Mouse (Mus musculus): ENCODE results near the gene Lmo3. TPM values are rescaled to one million over a fixed set of nuclear protein-coding genes. Genes with fewer than 3 reads are reported as not detected.

Lmo3 gene
- total and polyA plus RNA-seq, 3 experiments: not detected

GRCm38 (mm10) chr6:138595991-138596698, 14.4 kb upstream of the Lmo3 start:
- H3K9ac ChIP-seq (ENCODE audit: insufficient read depth, low read depth): no peak overlapping the region
- in situ Hi-C loops (cut with MboI; ENCODE audit: low pct_ligation_motif_present, low pct_unique_long_range_greater_than_20kb, low sequenced_read_pairs): no loop called here
- H3K4me3 ChIP-seq (replicated peaks in 1 of 3; ENCODE audit: low read depth in 2 of 3, low read length in 2 of 3, poor library complexity in 1 of 3): no peak overlapping the region
- no peaks in the 10 kb centered on the region for H3K79me2 ChIP-seq (replicated peaks; ENCODE audit: control insufficient read depth, extremely low read depth, insufficient read depth, poor library complexity, severe bottlenecking)
- no peak overlapping the region for H3K27ac ChIP-seq (ENCODE audit: insufficient read depth, low read depth)
- TF ChIP-seq HCFC1 (IDR thresholded peaks at IDR 0.05; ENCODE audit: low read depth, low read length): no peak
- no peak for TF ChIP-seq EP300 (IDR thresholded peaks at IDR 0.05; ENCODE audit: low read length)
- no peak for TF ChIP-seq SMC3 (IDR thresholded peaks at IDR 0.05; ENCODE audit: low read depth, low read length)
- no peak for TF ChIP-seq JUN (IDR thresholded peaks at IDR 0.05; ENCODE audit: insufficient read depth, low read depth, low read length)
- no peak for TF ChIP-seq USF1 (IDR thresholded peaks at IDR 0.05; ENCODE audit: low read depth, low read length)
- no peak for TF ChIP-seq MEF2A (IDR thresholded peaks at IDR 0.05; ENCODE audit: borderline replicate concordance, low read depth, low read length)
- no peak for TF ChIP-seq ZC3H11A (IDR thresholded peaks at IDR 0.05; ENCODE audit: low read depth, low read length)
- no peak for TF ChIP-seq ZMIZ1 (IDR thresholded peaks at IDR 0.05; ENCODE audit: low read depth, low read length)
- TF ChIP-seq CHD2 (IDR thresholded peaks at IDR 0.05; ENCODE audit: low read length): no peak
- TF ChIP-seq USF2 (conservative IDR thresholded peaks at IDR 0.05; ENCODE audit: low read depth, low read length): no peak
- no peak for TF ChIP-seq RCOR1 (conservative IDR thresholded peaks at IDR 0.05; ENCODE audit: low read depth, low read length)
- no peak for TF ChIP-seq RAD21 (IDR thresholded peaks at IDR 0.05; ENCODE audit: low read depth, low read length)
- no peak for TF ChIP-seq TBP (conservative IDR thresholded peaks at IDR 0.05; ENCODE audit: low read depth, low read length)
- no peak for TF ChIP-seq NELFE (IDR thresholded peaks at IDR 0.05; ENCODE audit: low read depth, low read length)
- TF ChIP-seq ELF1 (IDR thresholded peaks at IDR 0.05; ENCODE audit: low read depth, low read length): no peak
- TF ChIP-seq SIN3A (IDR thresholded peaks at IDR 0.05; ENCODE audit: low read length): no peak
- dilution Hi-C loops (cut with MboI; ENCODE audit: extremely low pct_ligation_motif_present, extremely low pct_unique_long_range_greater_than_20kb, low sequenced_read_pairs): no loop called here
- H3K4me1 ChIP-seq (ENCODE audit: control insufficient read depth in 1 of 2, insufficient read depth in 2 of 2): no peaks in the 10 kb centered on the region
- H3K9me3 ChIP-seq (replicated peaks; ENCODE audit: low read length): peaks cover 39% of the 10 kb centered on the region
- H3K27me3 ChIP-seq (replicated peaks): no peaks in the 10 kb centered on the region
- H3K36me3 ChIP-seq (replicated peaks in 1 of 2; ENCODE audit: control insufficient read depth in 1 of 2, insufficient read depth in 1 of 2, low read length in 1 of 2): no peaks in the 10 kb centered on the region
- no peak for DNase-seq (ENCODE audit: extremely low read depth)
- H3K4me2 ChIP-seq (ENCODE audit: insufficient read depth, low read depth, poor library complexity, severe bottlenecking): no peak overlapping the region

- no peak overlapping the region for H3K4me3 ChIP-seq (replicated peaks in 1 of 3; ENCODE audit: low read depth in 2 of 3, low read length in 2 of 3, poor library complexity in 1 of 3)
- dilution Hi-C loops (cut with MboI; ENCODE audit: extremely low pct_ligation_motif_present, extremely low pct_unique_long_range_greater_than_20kb, low sequenced_read_pairs): no loop called here
These were observed 1.5 kb upstream of the Lmo3 start for GRCm38 (mm10) chr6:138583314-138583713.

More at GRCm38 (mm10) chr6:138583314-138583713, 1.5 kb upstream of the Lmo3 start:
- H3K27me3 ChIP-seq (replicated peaks): no peaks in the 10 kb centered on the region
- in situ Hi-C loops (cut with MboI; ENCODE audit: low pct_ligation_motif_present, low pct_unique_long_range_greater_than_20kb, low sequenced_read_pairs): no loop called here
- H3K4me2 ChIP-seq (ENCODE audit: insufficient read depth, low read depth, poor library complexity, severe bottlenecking): no peak overlapping the region
- DNase-seq (ENCODE audit: extremely low read depth): no peak
- no peaks in the 10 kb centered on the region for H3K4me1 ChIP-seq (ENCODE audit: control insufficient read depth in 1 of 2, insufficient read depth in 2 of 2)
- TF ChIP-seq USF1 (IDR thresholded peaks at IDR 0.05; ENCODE audit: low read depth, low read length) (no peak), TBP (conservative IDR thresholded peaks at IDR 0.05; ENCODE audit: low read depth, low read length) (no peak), ETS1 (conservative IDR thresholded peaks at IDR 0.05; ENCODE audit: low read depth, low read length) (no peak), CTCF (conservative IDR thresholded peaks at IDR 0.05 in 1 of 2, IDR thresholded peaks at IDR 0.05 in 1 of 2; ENCODE audit: low read depth in 2 of 2, low read length in 2 of 2) (no peak), ELF1 (IDR thresholded peaks at IDR 0.05; ENCODE audit: low read depth, low read length) (no peak), SIN3A (IDR thresholded peaks at IDR 0.05; ENCODE audit: low read length) (no peak), TCF12 (IDR thresholded peaks at IDR 0.05; ENCODE audit: low read depth, low read length) (no peak), ZNF384 (IDR thresholded peaks at IDR 0.05; ENCODE audit: low read depth, low read length) (no peak), POLR2AphosphoS2 (IDR thresholded peaks at IDR 0.05; ENCODE audit: low read depth, low read length) (no peak), JUND (conservative IDR thresholded peaks at IDR 0.05; ENCODE audit: low read depth, low read length) (no peak), E2F4 (IDR thresholded peaks at IDR 0.05; ENCODE audit: insufficient replicate concordance, low read depth, low read length) (no peak), CHD2 (IDR thresholded peaks at IDR 0.05; ENCODE audit: low read length) (no peak), MAZ (IDR thresholded peaks at IDR 0.05; ENCODE audit: low read depth, low read length) (no peak), GABPA (IDR thresholded peaks at IDR 0.05; ENCODE audit: insufficient replicate concordance, low read depth, low read length) (no peak), NRF1 (IDR thresholded peaks at IDR 0.05; ENCODE audit: low read depth, low read length) (no peak)
- H3K9me3 ChIP-seq (replicated peaks; ENCODE audit: low read length): peaks cover 56% of the 10 kb centered on the region
- no peaks in the 10 kb centered on the region for H3K36me3 ChIP-seq (replicated peaks in 1 of 2; ENCODE audit: control insufficient read depth in 1 of 2, insufficient read depth in 1 of 2, low read length in 1 of 2)
- H3K9ac ChIP-seq (ENCODE audit: insufficient read depth, low read depth): no peak overlapping the region
- H3K27ac ChIP-seq (ENCODE audit: insufficient read depth, low read depth): no peak overlapping the region
- no peaks in the 10 kb centered on the region for H3K79me2 ChIP-seq (replicated peaks; ENCODE audit: control insufficient read depth, extremely low read depth, insufficient read depth, poor library complexity, severe bottlenecking)
